Mouse (Mus musculus): ENCODE measurements around the gene Fastk.
"Not testable (repeated sequence)": the region's sequence is repeated elsewhere in the genome, so short reads cannot be mapped to it uniquely, and the experiment has no call there.

Gene Fastk

DNA sequence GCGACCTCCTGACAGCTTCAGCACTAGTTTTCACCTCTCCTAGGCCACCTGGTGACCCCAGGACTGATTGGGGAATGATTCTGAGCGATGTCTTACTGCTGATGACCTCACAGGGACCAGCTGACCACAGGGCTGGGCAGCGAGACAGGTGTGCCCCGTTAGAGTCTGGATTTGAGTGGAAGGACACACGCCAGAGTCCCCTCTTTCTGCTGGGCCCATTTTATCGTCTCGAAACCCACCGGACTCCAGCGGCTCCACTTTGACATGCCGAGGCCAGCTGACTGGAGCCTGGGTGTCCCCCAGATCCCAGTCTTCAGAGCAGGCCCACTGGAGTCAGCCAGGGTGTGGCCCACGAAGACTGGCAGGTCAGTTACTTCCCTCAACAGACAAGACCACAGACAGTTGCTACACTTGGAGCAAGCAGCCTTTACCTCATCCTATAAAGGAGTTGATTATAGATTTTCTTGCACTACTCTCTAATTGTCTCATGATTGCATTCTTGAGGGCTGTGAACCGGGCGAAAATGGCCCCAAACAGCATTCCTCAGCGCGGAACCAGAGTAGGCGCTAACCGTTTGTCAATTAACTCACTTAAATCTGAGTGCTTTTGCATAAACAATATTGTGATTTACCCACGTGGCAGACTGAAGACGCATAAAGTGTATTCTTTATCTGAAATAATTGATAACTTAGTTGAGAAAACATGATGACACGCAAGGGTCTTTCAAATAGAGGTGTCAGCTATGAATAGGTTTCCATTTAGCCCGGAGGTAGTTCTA lies 20.9 kb downstream of the Fastk start:
- in situ Hi-C loops (cut with MseI, MboI), result no loop called here

DNA sequence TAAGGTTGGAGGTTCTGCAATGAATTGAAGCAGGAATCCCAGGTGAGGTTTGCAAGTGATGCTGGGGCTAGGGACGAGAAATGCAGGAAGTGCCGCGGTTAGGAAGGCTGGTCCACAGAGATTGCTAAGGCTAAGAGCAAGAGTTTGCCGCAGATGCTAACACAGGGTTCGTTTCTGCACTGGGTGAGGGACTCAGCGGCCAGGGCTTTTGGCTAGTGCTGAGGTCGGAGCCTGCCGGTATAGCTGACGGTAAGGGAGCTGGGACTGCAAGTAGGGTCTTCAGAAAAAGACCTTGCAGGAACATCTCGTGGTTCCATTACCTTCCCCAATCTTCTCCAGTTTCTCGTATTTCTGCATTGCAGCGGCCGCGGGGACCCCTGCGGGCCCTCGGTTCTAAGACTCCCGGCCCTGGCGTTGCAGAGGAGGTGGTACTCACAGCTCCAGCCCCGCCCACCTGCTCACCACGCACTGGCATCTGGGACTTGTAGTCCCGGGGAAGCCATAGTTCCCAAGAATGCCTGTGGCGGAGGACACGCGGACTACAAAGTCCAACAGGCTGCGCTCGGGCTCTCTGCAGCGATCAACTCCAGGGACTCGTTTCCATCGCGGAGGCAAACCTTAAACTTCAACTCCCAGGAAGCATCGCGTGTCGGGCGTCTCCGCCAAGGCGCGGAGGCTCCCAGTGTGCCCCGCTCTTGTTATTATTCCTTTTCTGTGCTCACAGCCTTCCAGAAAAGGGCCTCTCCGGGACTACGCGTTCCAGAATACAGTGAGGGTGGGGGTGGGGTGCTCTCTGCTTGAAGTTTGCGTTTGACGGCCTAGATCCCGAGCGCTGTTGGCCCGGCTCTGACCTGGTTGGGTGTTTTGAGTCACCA lies 21.7 kb downstream of the Fastk start, which contains the start of the genes Cdk5 and Slc4a2:
Gene Cdk5 (minus strand): TSS at position 402 of the 875 bp plus-strand sequence.
Gene Slc4a2 (plus strand): TSS at position 709 of the 875 bp plus-strand sequence.
- in situ Hi-C loops (cut with MseI, MboI), result no loop called here

DNA sequence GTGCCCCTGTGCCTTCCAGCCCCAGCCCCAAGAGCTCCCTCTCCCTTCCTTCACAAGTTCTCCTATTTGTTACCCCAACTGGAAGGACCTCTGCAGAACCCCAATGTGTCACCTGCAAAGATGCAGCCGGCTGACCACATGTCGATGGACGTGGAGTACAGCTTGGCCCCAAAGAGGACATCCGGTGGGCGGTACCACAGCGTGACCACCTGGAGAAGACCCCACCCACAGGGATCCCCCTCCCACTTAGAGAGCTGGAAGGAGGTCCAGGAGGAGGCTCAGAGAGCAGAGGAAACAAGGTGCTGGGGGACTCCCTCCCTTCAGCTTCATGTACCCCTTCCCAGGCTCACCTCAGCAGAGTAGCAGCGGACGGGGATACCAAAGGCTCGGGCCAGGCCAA lies 24.7 kb downstream of the Fastk start:
- in situ Hi-C loops (cut with MseI, MboI), result no loop called here

- in situ Hi-C loops (cut with MseI, MboI), result no loop called here
Measured at GRCm38 (mm10) chr5:24417587-24417986, 27.5 kb downstream of the Fastk start.

GRCm38 (mm10) chr5:24416222-24416736 lies 28.8 kb downstream of the Fastk start:
- in situ Hi-C loops (cut with MseI, MboI), result no loop called here

GRCm38 (mm10) chr5:24413938-24414337 lies 31.1 kb downstream of the Fastk start:
- in situ Hi-C loops (cut with MseI, MboI), result no loop called here

- in situ Hi-C loops (cut with MseI, MboI), result no loop called here
Measured at GRCm38 (mm10) chr5:24413042-24413693, 31.9 kb downstream of the Fastk start, which contains the start of gene Asic3. Gene Asic3, plus strand, starts transcription at chr5:24413392.

DNA sequence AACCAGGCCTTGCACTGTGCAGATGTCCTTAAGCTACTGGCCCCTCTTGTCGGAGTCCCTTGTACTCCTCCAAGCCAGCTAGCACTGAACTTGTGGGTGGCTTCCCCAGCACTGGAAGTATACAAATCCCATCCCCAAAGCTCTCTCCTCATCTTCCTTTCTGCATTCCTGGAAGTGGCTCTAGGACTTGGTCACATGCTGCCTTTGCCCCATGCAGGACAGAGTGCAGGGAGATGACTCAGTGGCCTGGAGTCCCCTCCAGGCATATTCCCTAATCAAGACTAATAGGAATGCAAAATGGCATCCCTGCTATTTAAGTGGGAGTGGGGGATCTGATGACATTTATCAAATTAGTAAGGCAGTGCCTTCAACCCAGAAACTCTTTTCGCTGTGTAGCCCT lies 33.0 kb downstream of the Fastk start:
- in situ Hi-C loops (cut with MseI, MboI), result no loop called here

DNA sequence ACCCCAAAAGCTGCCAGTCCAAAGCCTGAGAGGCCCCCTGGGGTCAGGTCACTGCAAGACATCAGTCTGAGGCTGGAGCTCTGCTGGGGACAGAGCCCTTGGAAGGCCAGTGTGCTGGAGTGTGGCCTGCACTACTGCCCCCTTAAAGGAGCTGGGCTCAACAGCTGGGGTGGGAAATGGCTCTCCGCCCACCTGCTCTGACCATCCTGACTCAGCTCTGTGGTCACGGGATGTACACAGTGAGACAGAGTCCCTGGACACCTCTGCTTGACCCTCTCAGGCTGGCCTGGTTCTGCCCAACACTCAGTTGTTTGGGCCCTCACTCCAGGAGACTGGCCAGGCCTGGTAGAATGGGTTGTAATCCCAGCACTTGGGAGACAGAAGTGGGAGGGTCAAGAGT lies 35.6 kb downstream of the Fastk start:
- in situ Hi-C loops (cut with MseI, MboI), result no loop called here

GRCm38 (mm10) chr5:24408651-24409050 lies 36.4 kb downstream of the Fastk start:
- in situ Hi-C loops (cut with MseI, MboI), result no loop called here

GRCm38 (mm10) chr5:24405389-24405876 lies 39.7 kb downstream of the Fastk start:
- in situ Hi-C loops (cut with MseI, MboI), result no loop called here

GRCm38 (mm10) chr5:24404594-24405360 lies 40.3 kb downstream of the Fastk start:
- in situ Hi-C loops (cut with MseI, MboI), result no loop called here

GRCm38 (mm10) chr5:24401969-24402368 lies 43.1 kb downstream of the Fastk start:
- in situ Hi-C loops (cut with MseI, MboI), result no loop called here

DNA sequence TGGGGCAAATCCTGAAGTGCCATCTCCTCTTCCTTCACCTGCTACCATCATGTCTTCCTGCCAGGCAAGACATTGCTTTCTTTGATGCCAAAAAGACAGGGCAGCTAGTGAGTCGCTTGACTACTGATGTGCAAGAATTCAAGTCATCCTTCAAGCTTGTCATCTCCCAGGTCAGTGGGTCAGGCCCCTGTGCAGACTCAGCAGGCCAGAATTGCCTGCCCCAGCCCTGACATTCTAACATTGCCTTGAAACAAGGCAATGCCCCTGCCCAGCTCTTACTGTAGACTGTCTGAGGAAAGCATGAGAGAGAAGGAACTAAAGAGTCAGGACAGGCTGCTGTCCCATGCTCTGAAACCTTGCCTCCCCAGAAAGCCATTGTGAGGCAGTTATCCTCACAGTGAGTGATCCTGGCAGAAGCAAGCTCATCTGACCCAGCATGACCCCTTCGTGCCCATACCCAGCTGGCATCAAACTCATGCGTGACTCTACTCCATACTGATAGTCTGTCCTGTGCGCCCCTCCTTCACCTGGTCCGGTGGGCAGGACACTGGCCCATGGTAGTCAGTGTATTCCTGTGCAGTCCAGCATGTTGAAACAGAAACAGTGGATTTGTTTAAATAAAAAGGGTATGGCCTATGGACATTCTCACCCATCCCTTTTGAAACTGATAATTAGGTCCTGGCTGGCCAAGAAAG lies 44.0 kb downstream of the Fastk start:
- in situ Hi-C loops (cut with MseI, MboI), result no loop called here

DNA sequence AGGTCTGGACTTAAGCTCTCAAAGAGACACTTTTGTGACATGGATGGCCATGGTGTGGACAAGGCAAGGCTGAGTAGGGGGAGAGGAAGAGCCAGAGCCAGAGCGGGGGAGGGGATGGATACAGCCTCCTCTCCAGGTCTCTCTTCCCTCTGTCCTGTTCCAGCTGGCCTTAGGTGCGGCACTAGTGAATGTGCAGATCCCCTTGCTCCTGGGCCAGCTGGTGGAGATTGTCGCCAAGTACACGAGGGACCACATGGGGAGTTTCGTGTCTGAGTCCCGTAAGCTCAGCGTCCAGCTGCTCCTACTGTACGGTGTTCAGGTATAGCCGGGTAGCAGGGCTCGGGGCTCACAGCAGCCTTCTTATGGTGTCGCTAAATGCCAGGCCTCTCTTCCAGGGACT lies 44.7 kb downstream of the Fastk start:
- in situ Hi-C loops (cut with MseI, MboI), result no loop called here

DNA sequence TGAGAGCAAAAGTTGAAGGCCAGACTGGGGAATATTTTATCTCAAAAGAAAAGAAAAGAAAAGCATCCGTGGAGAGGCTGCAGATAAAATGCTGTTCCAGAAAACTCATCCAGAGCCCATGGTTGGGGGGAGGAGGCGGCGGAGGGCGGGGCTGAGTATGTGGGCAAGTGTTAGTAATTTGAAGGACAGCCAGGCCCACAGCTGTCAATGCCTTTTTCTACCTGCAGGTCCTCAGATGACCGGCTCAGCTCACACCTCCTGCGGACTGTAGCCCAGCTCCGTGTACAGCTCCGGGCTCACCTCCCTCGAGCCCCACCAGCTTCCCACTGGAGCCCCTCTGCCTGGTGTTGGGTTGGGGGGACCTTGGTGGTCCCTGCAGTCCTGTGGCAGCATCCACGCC lies 45.4 kb downstream of the Fastk start:
- in situ Hi-C loops (cut with MseI, MboI), result no loop called here

DNA sequence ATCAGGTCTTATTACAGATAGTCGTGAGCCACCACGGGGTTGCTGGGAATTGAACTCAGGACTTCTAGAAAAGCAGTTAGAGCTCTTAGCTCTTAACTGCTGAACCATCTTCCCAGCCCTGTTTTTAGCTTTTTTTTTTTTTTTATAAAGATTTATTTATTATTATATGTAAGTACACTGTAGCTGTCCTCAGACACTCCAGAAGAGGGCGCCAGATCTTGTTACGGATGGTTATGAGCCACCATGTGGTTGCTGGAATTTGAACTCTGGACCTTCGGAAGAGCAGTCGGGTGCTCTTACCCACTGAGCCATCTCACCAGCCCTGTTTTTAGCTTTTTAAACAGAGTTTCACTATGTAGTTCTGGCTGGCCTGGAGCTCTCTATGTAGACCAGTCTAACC lies 48.8 kb downstream of the Fastk start:
- in situ Hi-C loops (cut with MseI, MboI), result not testable (repeated sequence)

DNA sequence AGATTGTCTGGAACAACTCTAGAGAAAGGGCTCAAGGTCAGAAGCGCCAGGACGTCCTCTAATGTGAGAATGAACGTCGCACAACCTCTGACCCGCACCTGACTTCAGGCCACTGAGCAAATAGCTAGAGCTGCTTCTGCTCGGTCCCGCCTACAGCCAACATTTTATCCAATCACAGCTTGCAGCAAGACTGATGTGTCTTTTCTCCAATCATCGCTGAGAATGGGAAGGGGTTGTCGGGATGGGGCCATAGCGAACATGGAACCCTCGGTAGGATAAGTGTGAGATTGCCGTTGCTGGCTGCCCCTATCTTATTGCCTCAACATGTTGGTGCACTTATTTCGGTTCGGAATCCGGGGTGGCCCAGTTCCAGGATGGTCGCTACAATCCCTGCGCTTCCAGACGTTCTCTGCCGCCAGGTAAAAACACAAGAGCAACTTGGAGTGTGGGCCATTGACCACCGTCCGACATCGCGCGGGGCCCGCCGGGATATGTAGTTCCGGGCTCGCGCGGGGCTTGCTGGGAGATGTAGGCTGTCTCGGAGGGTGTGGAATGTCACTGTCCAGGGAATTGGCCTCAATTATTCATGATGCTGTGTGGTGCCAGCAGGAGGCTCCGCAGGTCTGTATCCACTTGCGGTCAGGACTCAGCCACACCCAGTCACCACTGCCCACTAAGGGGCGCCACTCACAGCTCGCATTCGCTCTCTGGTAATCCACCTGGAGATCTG lies 50.8 kb downstream of the Fastk start:
- in situ Hi-C loops (cut with MseI, MboI), result no loop called here

GRCm38 (mm10) chr5:24393392-24393997 lies 51.6 kb downstream of the Fastk start, which contains the start of gene Abcb8:
Gene Abcb8, plus strand, starts transcription at chr5:24393663.
- in situ Hi-C loops (cut with MseI, MboI), result no loop called here

Measured in mouse trophoblast stem cell (cell line).